Mouse (Mus musculus) MEL (cell line): ENCODE results near the gene Tgfb1. TPM values are rescaled to one million over a fixed set of nuclear protein-coding genes. Genes with fewer than 3 reads are reported as not detected.

Experiments
- DNase-seq: peaks from one replicate; pipeline ENCODE4 v3.0.0; 2011; ENCODE audit warnings: low read depth, low spot score
- H3K27ac ChIP-seq: 2 replicates; pipeline ENCODE4 v1.5.1; 2012; ENCODE audit warnings: low read depth, mild to moderate bottlenecking, control low read depth, low read length, moderate library complexity; ENCODE audit not compliant: control insufficient read depth
- H3K27me3 ChIP-seq, 2 experiments: fragments of 150-350 bp in 1 of 2; sonication (generic) in 1 of 2; 2 replicates each; pipeline ENCODE4 v1.6.1; 2012; ENCODE audit warnings: low read length in 2 of 2, mild to moderate bottlenecking in 2 of 2, improper control_type of control experiment in 1 of 2, moderate library complexity in 1 of 2; ENCODE audit not compliant: insufficient read depth in 2 of 2, control insufficient read depth in 1 of 2
- H3K36me3 ChIP-seq, 2 experiments: 2 replicates each; pipeline ENCODE4 v1.6.1; 2012 to 2014; ENCODE audit warnings: low read length in 2 of 2, improper control_type of control experiment in 1 of 2, inconsistent platforms in 1 of 2, mild to moderate bottlenecking in 1 of 2; ENCODE audit not compliant: insufficient read depth in 2 of 2, control insufficient read depth in 1 of 2
- H3K4me1 ChIP-seq, 2 experiments: fragments of 150-350 bp in 1 of 2; sonication (generic) in 1 of 2; 2 replicates each; pipeline ENCODE4 v1.6.1; 2012; ENCODE audit warnings: low read length in 2 of 2, improper control_type of control experiment in 1 of 2, mild to moderate bottlenecking in 1 of 2; ENCODE audit not compliant: insufficient read depth in 2 of 2, control insufficient read depth in 1 of 2
- H3K4me3 ChIP-seq, 2 experiments: fragments of 150-350 bp in 1 of 2; sonication (generic) in 1 of 2; 2 replicates each; pipeline ENCODE4 v1.5.1; 2012; ENCODE audit warnings: low read depth in 2 of 2, low read length in 2 of 2, mild to moderate bottlenecking in 2 of 2, moderate library complexity in 2 of 2, control low read depth in 1 of 2, improper control_type of control experiment in 1 of 2; ENCODE audit not compliant: control insufficient read depth in 1 of 2, insufficient read depth in 1 of 2
- H3K79me2 ChIP-seq: 2 replicates; pipeline ENCODE4 v1.6.1; 2012; ENCODE audit warnings: mild to moderate bottlenecking, low read length, moderate library complexity; ENCODE audit not compliant: control insufficient read depth, poor library complexity, insufficient read depth
- H3K9ac ChIP-seq: 2 replicates; pipeline ENCODE4 v1.6.1; 2012; ENCODE audit warnings: low read depth, mild to moderate bottlenecking, control low read depth, low read length, moderate library complexity; ENCODE audit not compliant: control insufficient read depth, poor library complexity, severe bottlenecking
- H3K9me3 ChIP-seq: fragments of 150-350 bp; sonication (generic); replicated peaks from 2 replicates; pipeline ENCODE4 v1.6.1; 2012; ENCODE audit warnings: mild to moderate bottlenecking, low read length, improper control_type of control experiment, moderate library complexity; ENCODE audit not compliant: insufficient read depth
- CTCF ChIP-seq, 3 experiments: IDR thresholded peaks in 2 of 3; conservative IDR thresholded peaks in 1 of 3; 2 replicates each; pipeline ENCODE4 v1.5.1; 2011 to 2012; ENCODE audit warnings: low read length in 3 of 3, low read depth in 2 of 3, mild to moderate bottlenecking in 2 of 3, improper control_type of control experiment in 1 of 3, inconsistent platforms in 1 of 3, mixed read lengths in 1 of 3, moderate library complexity in 1 of 3; ENCODE audit not compliant: control insufficient read depth in 1 of 3, insufficient read depth in 1 of 3, poor library complexity in 1 of 3, severe bottlenecking in 1 of 3
- E2F4 ChIP-seq: IDR thresholded peaks from 2 replicates; pipeline ENCODE4 v1.6.1; 2011; ENCODE audit warnings: low read depth, low read length, improper control_type of control experiment, borderline replicate concordance
- ELF1 ChIP-seq: IDR thresholded peaks from 2 replicates; pipeline ENCODE4 v1.6.1; 2014; ENCODE audit warnings: low read depth, mild to moderate bottlenecking, inconsistent platforms, low read length, improper control_type of control experiment, moderate library complexity
- EP300 ChIP-seq, 2 experiments: IDR thresholded peaks; 2 replicates each; pipeline ENCODE4 v1.6.1; 2011; ENCODE audit warnings: improper control_type of control experiment in 2 of 2, low read length in 2 of 2, low read depth in 1 of 2, mild to moderate bottlenecking in 1 of 2
- ETS1 ChIP-seq: IDR thresholded peaks from 2 replicates; pipeline ENCODE4 v1.6.1; 2012; ENCODE audit warnings: low read depth, mild to moderate bottlenecking, inconsistent platforms, low read length, improper control_type of control experiment, moderate library complexity
- GATA1 ChIP-seq: IDR thresholded peaks from 2 replicates; pipeline ENCODE4 v1.6.1; 2011; ENCODE audit warnings: low read depth, low read length, improper control_type of control experiment
- JUND ChIP-seq: IDR thresholded peaks from 2 replicates; pipeline ENCODE4 v1.6.1; 2011; ENCODE audit warnings: low read depth, mild to moderate bottlenecking, improper control_type of control experiment, low read length
- MAFK ChIP-seq: IDR thresholded peaks from 2 replicates; pipeline ENCODE4 v1.6.1; 2011; ENCODE audit warnings: low read depth, mild to moderate bottlenecking, low read length, improper control_type of control experiment, borderline replicate concordance
- MAX ChIP-seq: IDR thresholded peaks from 2 replicates; pipeline ENCODE4 v1.6.1; 2011; ENCODE audit warnings: low read length, improper control_type of control experiment
- MYB ChIP-seq: IDR thresholded peaks from 2 replicates; pipeline ENCODE4 v1.6.1; 2011; ENCODE audit warnings: mild to moderate bottlenecking, low read depth, low read length, improper control_type of control experiment
- MYC ChIP-seq: IDR thresholded peaks from 2 replicates; pipeline ENCODE4 v1.6.1; 2011; ENCODE audit warnings: low read depth, mild to moderate bottlenecking, low read length, improper control_type of control experiment, moderate library complexity
- NRF1 ChIP-seq: IDR thresholded peaks from 2 replicates; pipeline ENCODE4 v1.6.1; 2014; ENCODE audit warnings: low read depth, mild to moderate bottlenecking, inconsistent platforms, low read length, improper control_type of control experiment, moderate library complexity; ENCODE audit not compliant: poor library complexity, insufficient read depth, severe bottlenecking
- POLR2A ChIP-seq, 2 experiments: IDR thresholded peaks; 2 replicates each; pipeline ENCODE4 v1.6.1; 2011 to 2012; ENCODE audit warnings: low read length in 2 of 2, mild to moderate bottlenecking in 2 of 2, control low read depth in 1 of 2, improper control_type of control experiment in 1 of 2, low read depth in 1 of 2, moderate library complexity in 1 of 2; ENCODE audit not compliant: control insufficient read depth in 1 of 2, insufficient read depth in 1 of 2, poor library complexity in 1 of 2
- POLR2AphosphoS2 ChIP-seq: IDR thresholded peaks from 2 replicates; pipeline ENCODE4 v1.6.1; 2011; ENCODE audit warnings: low read length, improper control_type of control experiment
- POLR2AphosphoS5 ChIP-seq: IDR thresholded peaks from 2 replicates; pipeline ENCODE4 v1.6.1; 2012; ENCODE audit warnings: low read depth, borderline replicate concordance, mild to moderate bottlenecking, inconsistent platforms, low read length, moderate library complexity, mixed read lengths
- RAD21 ChIP-seq: IDR thresholded peaks from 2 replicates; pipeline ENCODE4 v1.6.1; 2011; ENCODE audit warnings: mild to moderate bottlenecking, low read depth, low read length, improper control_type of control experiment
- SMC3 ChIP-seq: IDR thresholded peaks from 2 replicates; pipeline ENCODE4 v1.6.1; 2011; ENCODE audit warnings: low read depth, low read length, improper control_type of control experiment
- TAL1 ChIP-seq: IDR thresholded peaks from 2 replicates; pipeline ENCODE4 v1.6.1; 2012; ENCODE audit warnings: mild to moderate bottlenecking, inconsistent platforms, low read length, moderate library complexity, mixed read lengths
- TBP ChIP-seq: IDR thresholded peaks from 2 replicates; pipeline ENCODE4 v1.8.0; 2011; ENCODE audit warnings: low read depth, low read length, improper control_type of control experiment
- TCF12 ChIP-seq: IDR thresholded peaks from 2 replicates; pipeline ENCODE4 v1.6.1; 2014; ENCODE audit warnings: low read depth, mild to moderate bottlenecking, inconsistent platforms, low read length, improper control_type of control experiment, moderate library complexity
- USF1 ChIP-seq: IDR thresholded peaks from 2 replicates; pipeline ENCODE4 v1.6.1; 2014; ENCODE audit warnings: low read depth, mild to moderate bottlenecking, inconsistent platforms, low read length, improper control_type of control experiment, moderate library complexity
- USF2 ChIP-seq, 2 experiments: IDR thresholded peaks; 2 replicates each; pipeline ENCODE4 v1.6.1; 2011 to 2012; ENCODE audit warnings: improper control_type of control experiment in 2 of 2, low read length in 2 of 2, borderline replicate concordance in 1 of 2, inconsistent platforms in 1 of 2, low read depth in 1 of 2, mild to moderate bottlenecking in 1 of 2; ENCODE audit not compliant: insufficient read depth in 1 of 2
- ZC3H11A ChIP-seq: IDR thresholded peaks from 2 replicates; pipeline ENCODE4 v1.6.1; 2012; ENCODE audit warnings: low read depth, mild to moderate bottlenecking, inconsistent platforms, low read length, improper control_type of control experiment
- ZMIZ1 ChIP-seq: IDR thresholded peaks from 2 replicates; pipeline ENCODE4 v1.6.1; 2012; ENCODE audit warnings: low read depth, mild to moderate bottlenecking, inconsistent platforms, low read length, improper control_type of control experiment, moderate library complexity
- polyA plus RNA-seq, 2 experiments: library from polyadenylated mRNA; stranded (reverse) in 1 of 2; unstranded in 1 of 2; fragments of >175 nt in 1 of 2; fragments of >200 nt in 1 of 2; gene quantifications; 2 replicates each; pipeline versions ENCODE4 v1.2.1 to v1.2.4; 2012; ENCODE audit warnings: low replicate concordance in 2 of 2, low read depth in 1 of 2; ENCODE audit not compliant: insufficient read length in 2 of 2, insufficient read depth in 1 of 2, missing spikeins in 1 of 2
- total RNA-seq: library from RNA; depleted of rRNA; stranded (reverse); fragments of 300-350 nt; gene quantifications from 2 replicates; pipeline ENCODE4 v1.2.3, GENCODE M21; 2012

The Tgfb1 gene
- total and polyA plus RNA-seq, 3 experiments = 108 to 489 (median 164) TPM

DNA sequence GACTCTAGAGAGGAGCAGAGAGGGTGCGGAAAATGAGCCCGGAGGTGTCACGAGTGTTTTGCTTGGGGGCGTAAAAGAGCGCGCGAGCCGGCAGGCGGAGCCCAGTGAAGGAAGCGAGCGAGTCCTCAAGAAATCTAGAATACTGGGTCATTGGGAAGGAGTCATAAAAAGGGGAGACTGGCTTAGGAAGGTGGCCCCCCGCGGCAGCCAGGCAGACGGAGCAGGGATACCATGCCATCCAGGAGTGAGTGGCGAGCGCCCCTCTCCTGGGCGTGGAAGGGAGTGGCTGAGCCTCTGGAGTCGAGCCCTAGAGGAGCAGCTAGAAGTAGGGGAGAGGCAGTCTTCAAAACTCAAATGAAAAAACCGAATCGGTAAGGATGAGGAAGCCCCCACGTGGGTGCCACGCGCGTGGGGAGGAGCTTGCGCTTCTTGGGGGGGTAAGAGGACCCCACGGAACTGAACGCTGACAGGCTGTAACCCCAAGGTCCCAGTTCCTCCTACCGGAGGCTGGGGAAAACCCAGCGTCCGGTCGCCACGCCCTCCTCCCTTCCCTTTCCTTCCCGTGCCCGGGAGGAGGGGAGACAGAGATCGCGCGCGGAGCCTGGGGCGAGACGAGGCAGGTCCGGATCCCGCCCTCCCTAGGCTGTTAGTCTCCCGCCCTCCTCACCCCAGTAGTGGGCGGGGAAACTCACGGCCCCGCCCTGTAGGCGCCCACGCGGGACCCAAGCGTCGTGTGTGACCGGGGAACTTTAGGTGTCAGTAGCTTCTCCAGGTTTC is 2.2 kb downstream of the Tgfb1 start:
- no peaks in the 10 kb centered on the region for H3K27me3 ChIP-seq
- H3K9ac ChIP-seq = peak overlapping the region; percentile 99
- DNase-seq = peak; percentile 95
- TF ChIP-seq SMC3 (no peak), TAL1 (no peak), E2F4 (no peak), ZC3H11A (no peak), POLR2A (IDR thresholded peaks at IDR 0.05; ENCODE audit: control insufficient read depth in 1 of 2, insufficient read depth in 1 of 2, low read depth in 1 of 2, low read length in 2 of 2, poor library complexity in 1 of 2) (peak; percentile 46 to 85; a peak in 3 of 4 replicates), MYB (no peak), TBP (peak; percentile 74), ELF1 (no peak), EP300 (IDR thresholded peaks at IDR 0.05; ENCODE audit: low read depth in 1 of 2, low read length in 2 of 2) (no peak), TCF12 (no peak), CTCF (IDR thresholded peaks at IDR 0.05 in 2 of 3, conservative IDR thresholded peaks at IDR 0.05 in 1 of 3; ENCODE audit: control insufficient read depth in 1 of 3, insufficient read depth in 1 of 3, low read depth in 2 of 3, low read length in 3 of 3, poor library complexity in 1 of 3, severe bottlenecking in 1 of 3) (0 out of 6 replicates have a peak, but pooled peaks of 1 of the 3 experiments have one; percentile 13), GATA1 (no peak)
- peak overlapping the region; percentile 80 to 97 for H3K4me3 ChIP-seq
- peaks cover 8 to 40% of the 10 kb centered on the region in 2 experiments for H3K36me3 ChIP-seq
- peaks cover 79% of the 10 kb centered on the region for H3K79me2 ChIP-seq
- peaks cover 2 to 35% of the 10 kb centered on the region in 2 experiments; a peak in 3 of 4 replicates for H3K4me1 ChIP-seq
- H3K9me3 ChIP-seq = no peaks in the 10 kb centered on the region
- peak overlapping the region; percentile 98 for H3K27ac ChIP-seq

DNA sequence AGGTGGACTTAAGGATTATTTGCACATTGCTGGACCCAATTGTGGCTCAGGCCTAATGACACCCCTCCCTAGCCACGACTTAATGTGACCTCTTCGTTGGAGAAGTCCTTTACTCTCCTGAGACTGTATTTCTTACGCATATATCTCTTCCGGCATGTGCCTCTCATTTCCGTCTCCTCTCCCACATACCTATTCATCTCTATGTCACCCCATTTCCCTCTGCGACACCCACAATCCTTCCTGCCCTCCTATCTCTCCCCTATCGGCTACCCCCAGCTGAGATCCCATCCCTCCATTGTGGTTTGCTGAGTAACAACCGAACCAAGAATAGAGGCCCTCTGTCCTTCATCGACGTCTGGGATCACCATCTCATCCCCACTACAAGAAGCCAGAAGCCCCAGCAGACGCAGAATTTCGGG is 2.8 kb downstream of the Tgfb1 start:
- peak; percentile 92 for DNase-seq
- Histone ChIP-seq H3K4me1 (peaks cover 0 to 29% of the 10 kb centered on the region in 2 experiments; a peak in 3 of 4 replicates), H3K27ac (peak overlapping the region; percentile 98), H3K4me3 (peak overlapping the region; percentile 80 to 97), H3K9ac (peak overlapping the region; percentile 99), H3K27me3 (no peaks in the 10 kb centered on the region), H3K9me3 (no peaks in the 10 kb centered on the region), H3K36me3 (peaks cover 9 to 35% of the 10 kb centered on the region in 2 experiments), H3K79me2 (peaks cover 80% of the 10 kb centered on the region)
- no peak for TF ChIP-seq RAD21
- TF ChIP-seq USF1 = no peak
- peak; percentile 89 for TF ChIP-seq GATA1
- no peak for TF ChIP-seq POLR2AphosphoS2
- TF ChIP-seq CTCF (IDR thresholded peaks at IDR 0.05 in 2 of 3, conservative IDR thresholded peaks at IDR 0.05 in 1 of 3; ENCODE audit: control insufficient read depth in 1 of 3, insufficient read depth in 1 of 3, low read depth in 2 of 3, low read length in 3 of 3, poor library complexity in 1 of 3, severe bottlenecking in 1 of 3) = no peak
- no peak for TF ChIP-seq MAFK
- no peak for TF ChIP-seq USF2 (IDR thresholded peaks at IDR 0.05; ENCODE audit: borderline replicate concordance in 1 of 2, insufficient read depth in 1 of 2, low read depth in 1 of 2, low read length in 2 of 2)
- no peak for TF ChIP-seq MAX
- TF ChIP-seq MYC = no peak
- TF ChIP-seq POLR2A (IDR thresholded peaks at IDR 0.05; ENCODE audit: control insufficient read depth in 1 of 2, insufficient read depth in 1 of 2, low read depth in 1 of 2, low read length in 2 of 2, poor library complexity in 1 of 2) = peak in 1 of 2 experiments; percentile 56; a peak in 2 of 4 replicates
- peak; percentile 64 for TF ChIP-seq TBP
- no peak for TF ChIP-seq EP300 (IDR thresholded peaks at IDR 0.05; ENCODE audit: low read depth in 1 of 2, low read length in 2 of 2)
- peak; percentile 55; the same call in 1 of the 2 replicates for TF ChIP-seq POLR2AphosphoS5
- TF ChIP-seq SMC3 = no peak
- no peak for TF ChIP-seq JUND
- no peak for TF ChIP-seq ETS1
- TF ChIP-seq NRF1 = no peak
- TF ChIP-seq TAL1 = peak; percentile 78
- no peak for TF ChIP-seq ZMIZ1
